Mouse (Mus musculus) gastrocnemius, adult 18-20 months (tissue): ENCODE results near the gene Lsm2. TPM values are rescaled to one million over a fixed set of nuclear protein-coding genes. Genes with fewer than 3 reads are reported as not detected.
"Not testable (repeated sequence)": the region's sequence is repeated elsewhere in the genome, so short reads cannot be mapped to it uniquely, and the experiment has no call there.

ENCODE experiments used
- DNase-seq: peaks from one replicate; pipeline ENCODE4 v3.0.0; 2021; ENCODE audit warnings: low spot score
- total RNA-seq, 2 experiments: library from RNA; stranded (reverse); gene quantifications; 2 replicates each; pipeline ENCODE4 v1.2.3; 2021

The Lsm2 gene
- total RNA-seq, 2 experiments from 2014 or later = 14.0 to 17.1 TPM

GRCm38 (mm10) chr17:35029691-35030532 lies 48.2 kb downstream of the Lsm2 start:
- no peak for DNase-seq

GRCm38 (mm10) chr17:35031272-35031671 lies 49.6 kb downstream of the Lsm2 start:
- no peak for DNase-seq

- no peak for DNase-seq
Measured at GRCm38 (mm10) chr17:35031880-35032279, 50.2 kb downstream of the Lsm2 start.

GRCm38 (mm10) chr17:35032323-35032870 lies 50.7 kb downstream of the Lsm2 start:
- DNase-seq = no peak

- DNase-seq = not testable (repeated sequence)
Measured at GRCm38 (mm10) chr17:35033703-35034102, 52.0 kb downstream of the Lsm2 start.

GRCm38 (mm10) chr17:35034896-35035295 lies 53.2 kb downstream of the Lsm2 start:
- no peak for DNase-seq

Other genes starting within 250 kb of the Lsm2 start
- 10 to 100 TPM in 1 of 2 experiments, 1 to 10 TPM in 1; 4.3 to 11.7 TPM for gene C4b, start 238.0 kb upstream of the Lsm2 start, total RNA-seq
- gene Cyp21a1, start 177.3 kb upstream of the Lsm2 start, total RNA-seq = under 1 TPM in 1 of 2 experiments, not detected in 1; 0.21 TPM
- gene Stk19, start 144.9 kb upstream of the Lsm2 start, total RNA-seq = 1 to 10 TPM; 6.6 to 7.6 TPM
- 1 to 10 TPM; 8.3 to 8.8 TPM for gene Dxo, start 144.8 kb upstream of the Lsm2 start, total RNA-seq
- 10 to 100 TPM; 20.8 to 21.3 TPM for gene Skiv2l, start 131.7 kb upstream of the Lsm2 start, total RNA-seq
- 10 to 100 TPM in 1 of 2 experiments, 1 to 10 TPM in 1; 9.0 to 12.0 TPM for gene Nelfe, start 131.5 kb upstream of the Lsm2 start, total RNA-seq
- gene Cfb, start 119.3 kb upstream of the Lsm2 start, total RNA-seq = 1 to 10 TPM; 2.9 to 6.9 TPM
- 1 to 10 TPM; 5.9 to 6.9 TPM for gene Zbtb12, start 102.4 kb upstream of the Lsm2 start, total RNA-seq
- not detected for gene Gm20547, start 99.8 kb upstream of the Lsm2 start, total RNA-seq
- gene C2, start 83.6 kb upstream of the Lsm2 start, total RNA-seq = 1 to 10 TPM; 1.5 to 1.6 TPM
- gene Ehmt2, start 83.4 kb upstream of the Lsm2 start, total RNA-seq = 10 to 100 TPM; 26.7 to 29.5 TPM
- gene Slc44a4, start 67.4 kb upstream of the Lsm2 start, total RNA-seq = not detected
- gene Neu1, start 50.6 kb upstream of the Lsm2 start, total RNA-seq = 10 to 100 TPM in 1 of 2 experiments, 1 to 10 TPM in 1; 9.1 to 10.2 TPM
- 10 to 100 TPM; 11.4 to 94.8 TPM for gene Hspa1b, start 22.6 kb upstream of the Lsm2 start, total RNA-seq
- gene Gm20481, start 11.9 kb upstream of the Lsm2 start, total RNA-seq = not detected
- gene Hspa1a, start 9.7 kb upstream of the Lsm2 start, total RNA-seq = 10 to 100 TPM; 16.6 to 99.8 TPM
- 10 to 100 TPM; 31.8 to 33.6 TPM for gene Hspa1l, start 9.2 kb upstream of the Lsm2 start, total RNA-seq
- 10 to 100 TPM; 38.2 TPM for gene Vars, start 19.1 kb downstream of the Lsm2 start, total RNA-seq
- gene Vwa7, start 34.7 kb downstream of the Lsm2 start, total RNA-seq = 10 to 100 TPM; 13.2 to 16.8 TPM
- gene Sapcd1, start 46.2 kb downstream of the Lsm2 start, total RNA-seq = not detected
- gene Msh5, start 64.9 kb downstream of the Lsm2 start, total RNA-seq = under 1 TPM in 1 of 2 experiments, not detected in 1; 0.28 TPM
- 10 to 100 TPM in 1 of 2 experiments, 1 to 10 TPM in 1; 7.5 to 11.6 TPM for gene Clic1, start 68.1 kb downstream of the Lsm2 start, total RNA-seq
- gene Ddah2, start 77.2 kb downstream of the Lsm2 start, total RNA-seq = 1 to 10 TPM; 4.5 to 8.7 TPM
- gene Ly6g6c, start 83.5 kb downstream of the Lsm2 start, total RNA-seq = not detected
- not detected for gene Mpig6b, start 84.3 kb downstream of the Lsm2 start, total RNA-seq
- not detected for gene Ly6g6e, start 95.0 kb downstream of the Lsm2 start, total RNA-seq
- 1 to 10 TPM in 1 of 2 experiments, not detected in 1; 3.0 TPM for gene Ly6g6d, start 96.2 kb downstream of the Lsm2 start, total RNA-seq
- gene Ly6g6f, start 103.7 kb downstream of the Lsm2 start, total RNA-seq = not detected
- gene Abhd16a, start 107.4 kb downstream of the Lsm2 start, total RNA-seq = 10 to 100 TPM; 85.3 to 87.7 TPM
- not detected for gene Ly6g5c, start 126.4 kb downstream of the Lsm2 start, total RNA-seq
- gene Ly6g5b, start 133.6 kb downstream of the Lsm2 start, total RNA-seq = not detected
- gene Gpank1, start 139.6 kb downstream of the Lsm2 start, total RNA-seq = 1 to 10 TPM; 8.7 to 9.0 TPM
- 100 to 1,000 TPM; 176 to 183 TPM for gene Csnk2b, start 140.2 kb downstream of the Lsm2 start, total RNA-seq
- gene D17H6S53E, start 144.5 kb downstream of the Lsm2 start, total RNA-seq = 10 to 100 TPM; 12.6 to 16.6 TPM
- not detected for gene Apom, start 150.2 kb downstream of the Lsm2 start, total RNA-seq
- 100 to 1,000 TPM; 233 to 265 TPM for gene Bag6, start 153.3 kb downstream of the Lsm2 start, total RNA-seq
- 100 to 1,000 TPM; 102 to 111 TPM for gene Prrc2a, start 183.0 kb downstream of the Lsm2 start, total RNA-seq
- 1 to 10 TPM in 1 of 2 experiments, under 1 TPM in 1; 0.84 to 1.1 TPM for gene Aif1, start 194.2 kb downstream of the Lsm2 start, total RNA-seq
- gene Lst1, start 206.6 kb downstream of the Lsm2 start, total RNA-seq = 1 to 10 TPM in 1 of 2 experiments, not detected in 1; 1.1 TPM
- gene Ltb, start 212.6 kb downstream of the Lsm2 start, total RNA-seq = under 1 TPM in 1 of 2 experiments, not detected in 1; 0.38 TPM
- not detected for gene Tnf, start 220.1 kb downstream of the Lsm2 start, total RNA-seq
- under 1 TPM; 0.43 to 0.48 TPM for gene Lta, start 223.5 kb downstream of the Lsm2 start, total RNA-seq
- not detected for gene Gm16181, start 239.0 kb downstream of the Lsm2 start, total RNA-seq